Mouse (Mus musculus): ENCODE data around the gene Kif1b. TPM values are rescaled to one million over a fixed set of nuclear protein-coding genes. Genes with fewer than 3 reads are reported as not detected.

Gene Kif1b
- polyA plus RNA-seq, 1 experiment from 2014 or later, result 96.4 TPM

DNA sequence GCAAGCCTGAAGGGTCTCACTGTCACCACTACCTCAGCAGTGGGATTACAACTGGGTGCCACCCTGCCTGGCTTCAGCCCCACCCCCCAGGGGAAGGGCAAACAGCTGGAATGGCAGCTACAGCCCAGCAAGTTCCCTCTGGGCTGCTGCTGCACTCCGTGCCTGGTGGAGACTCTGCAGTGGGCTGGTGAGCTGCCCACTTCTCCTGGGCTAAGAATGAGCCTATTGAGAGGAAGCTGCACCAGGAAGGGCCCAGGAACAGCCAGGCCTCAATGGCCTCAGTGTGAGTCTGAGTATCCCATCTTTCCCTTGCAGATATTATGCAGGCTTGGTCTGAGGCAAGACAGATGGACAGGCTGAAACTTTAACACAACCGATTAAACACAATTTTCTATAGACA lies 30.6 kb upstream of the Kif1b start:
- Histone ChIP-seq H3K27me3 (ENCODE audit: control insufficient read depth, insufficient read depth, low read length) (no peaks in the 10 kb centered on the region), H3K4me3 (ENCODE audit: low read depth, low read length) (no peak overlapping the region), H3K27ac (ENCODE audit: low read depth, low read length) (no peak overlapping the region), H3K36me3 (ENCODE audit: control insufficient read depth, insufficient read depth, low read length) (peaks cover 4% of the 10 kb centered on the region; the same call in 1 of the 2 replicates), H3K9ac (ENCODE audit: low read length) (no peak overlapping the region), H3K9me3 (ENCODE audit: control insufficient read depth, low read length) (no peaks in the 10 kb centered on the region), H3K4me1 (replicated peaks; ENCODE audit: control insufficient read depth, insufficient read depth, low read length) (no peaks in the 10 kb centered on the region), H3K4me2 (ENCODE audit: low read depth, low read length, severe bottlenecking) (no peak overlapping the region)
- no peak for ATAC-seq (replicated peaks; ENCODE audit: low FRiP score)
- 90% methylated on average over 2 of the region's 2 CpGs for WGBS
- DNase-seq (ENCODE audit: low spot score), result no peak

- Histone ChIP-seq H3K4me3 (ENCODE audit: low read depth, low read length) (no peak overlapping the region), H3K9me3 (ENCODE audit: control insufficient read depth, low read length) (no peaks in the 10 kb centered on the region), H3K27me3 (ENCODE audit: control insufficient read depth, insufficient read depth, low read length) (no peaks in the 10 kb centered on the region), H3K27ac (ENCODE audit: low read depth, low read length) (no peak overlapping the region), H3K4me2 (ENCODE audit: low read depth, low read length, severe bottlenecking) (no peak overlapping the region), H3K9ac (ENCODE audit: low read length) (no peak overlapping the region), H3K4me1 (replicated peaks; ENCODE audit: control insufficient read depth, insufficient read depth, low read length) (no peaks in the 10 kb centered on the region), H3K36me3 (ENCODE audit: control insufficient read depth, insufficient read depth, low read length) (peaks cover 7% of the 10 kb centered on the region; the same call in 1 of the 2 replicates)
- ATAC-seq (replicated peaks; ENCODE audit: low FRiP score) (no peak), DNase-seq (ENCODE audit: low spot score) (no peak)
- 95% methylated on average over 9 of the region's 9 CpGs for WGBS
Observed at GRCm38 (mm10) chr4:149337353-149337752, 29.9 kb upstream of the Kif1b start.

GRCm38 (mm10) chr4:149336302-149336701 lies 28.8 kb upstream of the Kif1b start:
- H3K4me1 ChIP-seq (replicated peaks; ENCODE audit: control insufficient read depth, insufficient read depth, low read length), result no peaks in the 10 kb centered on the region
- no peak for ATAC-seq (replicated peaks; ENCODE audit: low FRiP score)
- no peak overlapping the region for H3K9ac ChIP-seq (ENCODE audit: low read length)
- no peaks in the 10 kb centered on the region for H3K9me3 ChIP-seq (ENCODE audit: control insufficient read depth, low read length)
- DNase-seq (ENCODE audit: low spot score), result no peak
- H3K36me3 ChIP-seq (ENCODE audit: control insufficient read depth, insufficient read depth, low read length), result peaks cover 8% of the 10 kb centered on the region; the same call in 1 of the 2 replicates
- no peak overlapping the region for H3K4me2 ChIP-seq (ENCODE audit: low read depth, low read length, severe bottlenecking)
- H3K4me3 ChIP-seq (ENCODE audit: low read depth, low read length), result no peak overlapping the region
- WGBS, result 89% methylated on average over 7 of the region's 7 CpGs
- no peaks in the 10 kb centered on the region for H3K27me3 ChIP-seq (ENCODE audit: control insufficient read depth, insufficient read depth, low read length)
- H3K27ac ChIP-seq (ENCODE audit: low read depth, low read length), result no peak overlapping the region

- Histone ChIP-seq H3K9me3 (ENCODE audit: control insufficient read depth, low read length) (no peaks in the 10 kb centered on the region), H3K36me3 (ENCODE audit: control insufficient read depth, insufficient read depth, low read length) (peaks cover 16% of the 10 kb centered on the region), H3K27ac (ENCODE audit: low read depth, low read length) (no peak overlapping the region), H3K27me3 (ENCODE audit: control insufficient read depth, insufficient read depth, low read length) (no peaks in the 10 kb centered on the region), H3K4me3 (ENCODE audit: low read depth, low read length) (no peak overlapping the region), H3K4me2 (ENCODE audit: low read depth, low read length, severe bottlenecking) (no peak overlapping the region), H3K9ac (ENCODE audit: low read length) (no peak overlapping the region), H3K4me1 (replicated peaks; ENCODE audit: control insufficient read depth, insufficient read depth, low read length) (no peaks in the 10 kb centered on the region)
- DNase-seq (ENCODE audit: low spot score) (no peak), ATAC-seq (replicated peaks; ENCODE audit: low FRiP score) (no peak)
- 96% methylated on average over 11 of the region's 11 CpGs for WGBS
Observed at GRCm38 (mm10) chr4:149334881-149335280, 27.4 kb upstream of the Kif1b start.

DNA sequence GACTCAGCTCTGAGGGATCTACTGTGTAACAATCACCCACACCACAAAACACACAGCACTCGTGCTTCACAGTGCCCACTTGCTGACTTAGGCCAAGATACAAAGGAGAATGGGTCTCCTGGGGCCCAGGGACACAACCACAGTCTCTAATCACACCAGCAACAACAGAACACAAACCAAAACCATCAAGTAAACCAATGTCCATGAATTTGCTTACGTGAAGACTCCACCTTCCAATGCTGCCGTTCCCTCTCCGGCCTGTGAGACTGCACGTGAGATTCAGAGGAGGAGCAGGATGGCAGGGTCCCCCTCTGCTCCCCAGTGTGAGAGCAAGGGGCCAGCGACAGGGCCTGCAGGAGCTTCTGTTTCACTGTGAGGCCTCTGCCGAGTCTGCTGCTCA lies 25.2 kb upstream of the Kif1b start:
- no peak overlapping the region for H3K27ac ChIP-seq (ENCODE audit: low read depth, low read length)
- DNase-seq (ENCODE audit: low spot score) (no peak), ATAC-seq (replicated peaks; ENCODE audit: low FRiP score) (no peak)
- H3K36me3 ChIP-seq (ENCODE audit: control insufficient read depth, insufficient read depth, low read length), result peaks cover 21% of the 10 kb centered on the region
- H3K4me1 ChIP-seq (replicated peaks; ENCODE audit: control insufficient read depth, insufficient read depth, low read length), result no peaks in the 10 kb centered on the region
- H3K9me3 ChIP-seq (ENCODE audit: control insufficient read depth, low read length), result no peaks in the 10 kb centered on the region
- H3K4me2 ChIP-seq (ENCODE audit: low read depth, low read length, severe bottlenecking), result no peak overlapping the region
- H3K4me3 ChIP-seq (ENCODE audit: low read depth, low read length), result no peak overlapping the region
- 93% methylated on average over 7 of the region's 7 CpGs for WGBS
- no peak overlapping the region for H3K9ac ChIP-seq (ENCODE audit: low read length)
- H3K27me3 ChIP-seq (ENCODE audit: control insufficient read depth, insufficient read depth, low read length), result no peaks in the 10 kb centered on the region

DNA sequence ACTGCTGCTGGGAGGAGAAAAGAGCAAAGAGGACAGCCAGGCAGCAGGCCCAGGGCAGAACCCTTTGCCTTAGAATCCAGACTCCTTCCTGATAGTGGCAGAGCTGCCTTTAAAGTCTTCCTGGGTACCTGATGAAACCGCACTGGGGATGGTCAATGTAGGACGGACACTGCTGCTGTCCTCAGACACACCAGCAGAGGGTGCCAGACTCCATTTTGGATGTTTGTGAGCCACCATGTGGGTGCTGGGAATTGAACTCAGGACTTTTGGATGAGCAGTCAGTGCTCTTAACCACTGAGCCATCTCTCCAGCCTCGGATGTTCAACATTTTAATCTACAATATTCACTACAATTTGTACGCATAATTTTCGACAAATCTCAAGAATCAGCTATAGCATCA lies 23.0 kb upstream of the Kif1b start:
- ATAC-seq (replicated peaks; ENCODE audit: low FRiP score) (no peak), DNase-seq (ENCODE audit: low spot score) (no peak)
- Histone ChIP-seq H3K27ac (ENCODE audit: low read depth, low read length) (no peak overlapping the region), H3K9ac (ENCODE audit: low read length) (no peak overlapping the region), H3K4me3 (ENCODE audit: low read depth, low read length) (no peak overlapping the region), H3K27me3 (ENCODE audit: control insufficient read depth, insufficient read depth, low read length) (no peaks in the 10 kb centered on the region), H3K4me2 (ENCODE audit: low read depth, low read length, severe bottlenecking) (no peak overlapping the region), H3K4me1 (replicated peaks; ENCODE audit: control insufficient read depth, insufficient read depth, low read length) (no peaks in the 10 kb centered on the region), H3K9me3 (ENCODE audit: control insufficient read depth, low read length) (no peaks in the 10 kb centered on the region), H3K36me3 (ENCODE audit: control insufficient read depth, insufficient read depth, low read length) (peaks cover 21% of the 10 kb centered on the region)
- 96% methylated on average over 5 of the region's 5 CpGs for WGBS

DNA sequence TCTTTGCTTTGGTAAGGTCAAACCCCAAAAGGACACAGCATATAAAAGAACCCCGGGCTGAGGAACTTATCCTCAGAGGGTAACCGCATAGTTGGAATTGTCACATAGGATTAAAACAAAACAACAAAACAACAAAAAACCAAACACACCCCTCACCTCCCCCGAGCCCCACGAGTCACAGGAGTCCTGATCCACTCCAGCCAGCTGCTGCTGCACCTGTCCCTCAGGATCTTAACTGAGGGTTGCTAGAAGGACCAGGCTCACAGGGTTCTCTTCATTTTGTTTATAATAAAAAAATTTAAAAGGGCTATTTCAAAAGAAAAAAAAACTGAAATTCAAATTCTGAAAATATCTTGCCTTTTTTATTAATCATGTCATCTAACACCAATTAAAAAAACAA lies 21.2 kb upstream of the Kif1b start:
- 86% methylated on average over 4 of the region's 4 CpGs for WGBS

DNA sequence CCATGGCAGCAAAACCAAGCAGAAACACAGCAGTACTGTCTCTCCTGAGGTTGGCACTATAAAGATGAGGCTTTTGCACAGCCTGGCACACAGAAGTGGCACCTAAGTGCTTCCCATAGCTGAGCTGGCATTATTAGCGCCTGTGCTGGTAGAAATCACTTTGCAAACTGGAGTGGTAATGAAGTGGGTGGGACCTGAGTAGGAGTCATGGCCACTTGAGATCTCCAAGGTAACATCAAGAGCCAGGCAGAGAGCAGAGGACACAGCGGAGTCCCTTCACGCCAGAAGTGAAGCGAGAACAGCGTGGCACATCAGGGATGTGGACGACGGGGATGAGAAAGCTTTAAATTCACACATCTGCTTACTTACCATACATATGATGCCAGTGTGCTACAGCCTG lies 19.8 kb upstream of the Kif1b start:
- H3K27ac ChIP-seq (ENCODE audit: low read depth, low read length), result no peak overlapping the region
- no peak for ATAC-seq (replicated peaks; ENCODE audit: low FRiP score)
- no peak overlapping the region for H3K4me2 ChIP-seq (ENCODE audit: low read depth, low read length, severe bottlenecking)
- H3K4me1 ChIP-seq (replicated peaks; ENCODE audit: control insufficient read depth, insufficient read depth, low read length), result no peaks in the 10 kb centered on the region
- no peak overlapping the region for H3K9ac ChIP-seq (ENCODE audit: low read length)
- 88% methylated on average over 7 of the region's 7 CpGs for WGBS
- H3K4me3 ChIP-seq (ENCODE audit: low read depth, low read length), result no peak overlapping the region
- H3K36me3 ChIP-seq (ENCODE audit: control insufficient read depth, insufficient read depth, low read length), result peaks cover 13% of the 10 kb centered on the region
- H3K9me3 ChIP-seq (ENCODE audit: control insufficient read depth, low read length), result no peaks in the 10 kb centered on the region
- DNase-seq (ENCODE audit: low spot score), result no peak
- no peaks in the 10 kb centered on the region for H3K27me3 ChIP-seq (ENCODE audit: control insufficient read depth, insufficient read depth, low read length)

More for the DNA sequence above, 21.2 kb upstream of the Kif1b start:
- H3K9ac ChIP-seq (ENCODE audit: low read length), result no peak overlapping the region
- H3K4me3 ChIP-seq (ENCODE audit: low read depth, low read length), result no peak overlapping the region
- H3K9me3 ChIP-seq (ENCODE audit: control insufficient read depth, low read length), result no peaks in the 10 kb centered on the region
- H3K27ac ChIP-seq (ENCODE audit: low read depth, low read length), result no peak overlapping the region
- no peak overlapping the region for H3K4me2 ChIP-seq (ENCODE audit: low read depth, low read length, severe bottlenecking)
- ATAC-seq (replicated peaks; ENCODE audit: low FRiP score) (no peak), DNase-seq (ENCODE audit: low spot score) (no peak)
- H3K4me1 ChIP-seq (replicated peaks; ENCODE audit: control insufficient read depth, insufficient read depth, low read length), result no peaks in the 10 kb centered on the region
- H3K27me3 ChIP-seq (ENCODE audit: control insufficient read depth, insufficient read depth, low read length), result no peaks in the 10 kb centered on the region
- peaks cover 17% of the 10 kb centered on the region for H3K36me3 ChIP-seq (ENCODE audit: control insufficient read depth, insufficient read depth, low read length)

DNA sequence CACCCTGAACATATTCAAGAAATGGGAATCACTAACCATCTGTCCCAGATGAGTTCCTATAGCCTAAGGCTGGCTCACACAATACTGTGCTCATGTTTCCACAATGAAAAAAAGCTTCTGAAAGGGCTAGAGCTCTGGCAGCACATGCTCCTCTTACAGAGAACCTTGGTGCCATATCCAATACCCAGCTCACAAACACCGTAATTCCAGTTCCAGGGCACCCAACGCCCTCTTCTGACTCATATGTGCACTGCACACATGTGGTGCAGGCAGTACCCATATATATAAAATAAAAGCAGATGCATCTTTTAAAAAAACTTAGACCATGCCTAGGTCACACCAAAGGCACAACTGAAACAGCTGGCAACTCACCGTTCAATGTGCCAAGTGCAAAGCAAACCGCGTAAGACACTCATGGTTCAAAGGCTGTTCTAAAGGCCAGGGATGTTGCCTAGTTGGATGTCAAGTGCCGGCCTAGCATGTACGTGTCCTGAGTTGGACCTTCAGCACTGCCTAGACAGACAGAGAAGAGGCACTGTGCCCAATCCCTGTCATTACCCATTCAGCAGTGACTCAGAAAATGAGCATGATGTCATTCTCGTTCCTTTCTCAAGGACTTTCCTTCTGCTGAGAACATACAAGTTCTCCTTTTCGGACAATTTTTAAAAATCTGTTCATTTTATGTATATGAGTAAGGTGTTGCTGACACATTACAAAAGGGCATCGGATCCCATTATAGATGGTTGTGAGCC lies 18.1 kb upstream of the Kif1b start:
- peaks cover 6% of the 10 kb centered on the region for H3K36me3 ChIP-seq (ENCODE audit: control insufficient read depth, insufficient read depth, low read length)
- no peak overlapping the region for H3K9ac ChIP-seq (ENCODE audit: low read length)
- no peak overlapping the region for H3K4me3 ChIP-seq (ENCODE audit: low read depth, low read length)
- no peaks in the 10 kb centered on the region for H3K27me3 ChIP-seq (ENCODE audit: control insufficient read depth, insufficient read depth, low read length)
- no peak overlapping the region for H3K4me2 ChIP-seq (ENCODE audit: low read depth, low read length, severe bottlenecking)
- ATAC-seq (replicated peaks; ENCODE audit: low FRiP score) (no peak), DNase-seq (ENCODE audit: low spot score) (no peak)
- H3K9me3 ChIP-seq (ENCODE audit: control insufficient read depth, low read length), result no peaks in the 10 kb centered on the region
- no peak overlapping the region for H3K27ac ChIP-seq (ENCODE audit: low read depth, low read length)
- WGBS, result 90% methylated on average over 10 of the region's 10 CpGs
- H3K4me1 ChIP-seq (replicated peaks; ENCODE audit: control insufficient read depth, insufficient read depth, low read length), result no peaks in the 10 kb centered on the region
